Mouse (Mus musculus) ovary, postnatal 14 days (tissue): ENCODE measurements around the gene Gm8765.
"Not testable (repeated sequence)": the region's sequence is repeated elsewhere in the genome, so short reads cannot be mapped to it uniquely, and the experiment has no call there.

Experiments
- DNase-seq: peaks from one replicate; pipeline ENCODE4 v3.0.0; 2022; ENCODE audit warnings: low spot score

Gene Gm8765

GRCm38 (mm10) chr13:50698012-50698411 lies at the start of gene Gm8765:
Gene Gm8765 (plus strand): TSS chr13:50698312.
- not testable (repeated sequence) for DNase-seq

GRCm38 (mm10) chr13:50648771-50649170 lies 49.3 kb upstream of the Gm8765 start:
- not testable (repeated sequence) for DNase-seq

- not testable (repeated sequence) for DNase-seq
Observed at GRCm38 (mm10) chr13:50750282-50750681, 52.2 kb downstream of the Gm8765 start.

GRCm38 (mm10) chr13:50751732-50752131 lies 53.6 kb downstream of the Gm8765 start:
- no peak for DNase-seq

GRCm38 (mm10) chr13:50752961-50753360 lies 54.8 kb downstream of the Gm8765 start:
- not testable (repeated sequence) for DNase-seq
